Mouse (Mus musculus) testis, adult 2 months (tissue): Measurements from ENCODE around the gene Vps52.
"Not testable (repeated sequence)": the region's sequence is repeated elsewhere in the genome, so short reads cannot be mapped to it uniquely, and the experiment has no call there.

ENCODE experiments used
- CTCF ChIP-seq: fragments of 200-500 bp; IDR thresholded peaks from 2 replicates; pipeline ENCODE4 v1.5.1; 2012; ENCODE audit warnings: low read depth, mild to moderate bottlenecking, inconsistent platforms, low read length, moderate library complexity; ENCODE audit not compliant: control insufficient read depth, insufficient read depth, insufficient replicate concordance
- POLR2A ChIP-seq: fragments of 200-500 bp; IDR thresholded peaks from 2 replicates; pipeline ENCODE4 v1.6.1; 2012; ENCODE audit warnings: low read depth, mild to moderate bottlenecking, inconsistent platforms, low read length, moderate library complexity; ENCODE audit not compliant: control insufficient read depth

DNA sequence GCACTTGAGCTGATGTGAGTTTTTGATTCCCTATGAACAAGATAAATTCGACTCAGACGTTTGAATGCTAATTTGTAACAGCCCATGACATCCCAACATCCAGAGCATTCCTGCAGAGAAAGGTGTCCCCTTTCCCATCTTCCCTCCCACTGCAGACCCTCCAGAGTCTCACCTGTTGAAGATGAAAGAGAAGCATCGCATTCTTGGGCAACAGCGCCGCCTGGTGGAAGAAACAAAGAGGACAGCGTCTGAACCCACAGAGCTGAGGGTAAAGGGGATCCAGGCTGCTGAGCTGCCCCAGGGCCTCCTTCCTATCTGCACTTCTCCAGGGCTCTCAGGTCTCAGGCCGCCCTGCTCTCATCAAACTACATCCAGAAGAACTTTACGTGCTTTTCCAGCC lies 26.5 kb downstream of the Vps52 start:
- peak; percentile 68; the same call in 1 of the 2 replicates for TF ChIP-seq CTCF
- TF ChIP-seq POLR2A, result not testable (repeated sequence)
